Mouse (Mus musculus): ENCODE measurements around the gene Gm29427.
"Not testable (repeated sequence)": the region's sequence is repeated elsewhere in the genome, so short reads cannot be mapped to it uniquely, and the experiment has no call there.

Gene Gm29427

DNA sequence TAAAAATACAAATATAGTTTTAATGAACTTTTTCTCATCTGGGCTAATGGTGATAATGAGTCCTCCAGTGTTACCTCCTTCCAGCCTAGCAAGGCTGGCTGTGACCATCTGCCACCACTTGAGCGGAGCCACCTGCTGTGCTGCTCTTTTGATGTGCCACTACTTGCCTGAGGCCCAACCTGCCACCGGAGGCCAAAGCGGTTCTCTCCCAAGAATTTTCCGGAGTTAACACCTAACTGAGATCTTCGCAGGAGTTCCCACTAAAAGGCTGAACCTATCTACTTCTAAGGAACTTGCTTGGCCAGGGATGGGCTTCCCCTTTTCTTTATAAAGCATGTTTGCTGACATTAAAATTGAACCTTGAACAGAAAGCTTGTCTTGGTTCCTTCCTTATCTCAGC, 56.0 kb downstream of the Gm29427 start:
- not testable (repeated sequence) for DNase-seq (ENCODE audit: low spot score in 2 of 2)

DNA sequence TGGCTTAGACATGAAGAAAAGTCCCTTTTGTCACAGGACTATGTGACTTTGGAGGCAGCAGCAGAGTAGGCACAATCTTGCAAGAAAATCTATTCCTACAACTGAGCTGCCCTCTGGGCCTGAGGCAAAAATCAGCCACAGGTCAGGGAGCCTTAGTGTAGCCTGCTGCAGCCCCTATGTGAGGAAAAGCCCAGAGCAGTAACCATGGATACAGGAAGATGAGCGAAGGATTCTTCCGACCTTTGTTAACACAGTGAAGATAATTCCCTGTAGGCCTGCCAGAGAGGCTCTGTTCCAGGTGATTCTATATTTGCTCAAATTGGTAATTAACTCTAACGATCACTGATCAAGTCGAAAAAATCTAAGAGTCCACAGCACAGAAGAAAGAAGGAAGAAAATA, 71.5 kb downstream of the Gm29427 start:
- no peak for DNase-seq (ENCODE audit: low spot score in 2 of 2)

DNA sequence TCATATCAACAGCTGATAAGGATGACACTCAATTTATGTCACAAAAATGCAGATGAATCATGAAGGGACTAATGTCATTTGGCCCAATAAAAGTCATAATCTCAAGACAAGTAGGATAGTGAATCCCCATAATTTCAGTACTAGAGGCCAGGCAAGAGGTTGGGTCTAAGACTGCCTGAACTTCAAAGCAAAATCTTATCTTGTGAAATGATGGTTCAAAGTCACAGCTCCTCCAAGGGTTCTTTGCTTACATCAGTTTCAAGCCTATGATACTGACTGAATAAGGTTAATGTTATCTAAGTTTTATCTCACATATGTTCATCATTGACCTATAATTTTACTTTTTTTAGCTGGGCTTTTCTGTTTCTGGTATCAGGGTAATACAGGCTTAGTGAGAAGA, 74.6 kb downstream of the Gm29427 start:
- no peak for DNase-seq (ENCODE audit: low spot score in 2 of 2)

DNA sequence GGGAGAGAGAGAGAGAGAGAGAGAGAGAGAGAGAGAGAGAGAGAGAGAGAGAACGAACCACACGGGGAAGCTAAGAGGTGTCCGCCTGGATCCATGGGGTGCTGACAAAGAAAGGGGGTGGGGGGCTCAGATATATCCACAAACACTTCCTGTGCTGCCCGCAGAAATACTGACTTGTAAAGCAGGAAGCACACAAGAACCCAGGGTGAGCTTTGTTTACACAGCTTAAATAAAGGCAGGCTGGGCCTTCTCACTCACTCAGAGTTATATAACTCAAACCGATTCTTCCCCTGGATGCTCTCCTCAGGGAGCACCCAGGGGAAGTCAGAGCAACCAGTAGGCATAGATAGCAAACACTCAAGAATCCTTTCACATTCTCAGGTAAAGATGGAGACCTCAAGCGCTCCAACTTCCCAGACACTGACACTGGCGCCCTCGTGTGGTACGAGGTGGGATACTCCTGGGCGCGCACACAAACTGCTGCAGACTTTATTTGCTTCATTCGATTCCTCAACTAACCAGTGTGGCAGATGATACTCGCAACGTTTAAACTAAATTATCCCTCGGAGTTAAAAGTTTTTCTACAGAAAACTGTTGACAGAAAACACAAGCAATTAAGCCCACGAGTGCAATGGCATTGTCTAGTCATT, 81.7 kb downstream of the Gm29427 start:
- DNase-seq (ENCODE audit: low spot score in 2 of 2) = peak; percentile 5 to 47

DNA sequence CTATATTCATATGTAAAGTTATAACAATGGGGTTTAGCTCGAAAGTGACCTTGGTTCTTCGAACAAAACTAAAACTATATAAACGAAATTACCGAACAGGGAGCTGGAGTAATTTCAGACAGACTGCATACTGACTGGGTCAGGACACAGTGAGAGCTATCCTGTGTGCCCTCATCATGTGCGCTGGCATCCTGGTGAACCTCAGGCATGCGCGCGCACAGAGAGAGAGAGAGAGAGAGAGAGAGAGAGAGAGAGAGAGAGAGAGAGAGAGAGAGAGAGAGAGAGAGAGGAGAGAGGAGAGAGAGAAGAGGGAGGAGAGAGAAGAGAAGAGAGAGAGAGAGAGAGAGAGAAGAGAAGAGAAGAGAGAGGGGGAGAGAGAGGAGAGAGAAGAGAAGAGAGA, 82.3 kb downstream of the Gm29427 start:
- DNase-seq (ENCODE audit: low spot score in 2 of 2) = no peak

DNA sequence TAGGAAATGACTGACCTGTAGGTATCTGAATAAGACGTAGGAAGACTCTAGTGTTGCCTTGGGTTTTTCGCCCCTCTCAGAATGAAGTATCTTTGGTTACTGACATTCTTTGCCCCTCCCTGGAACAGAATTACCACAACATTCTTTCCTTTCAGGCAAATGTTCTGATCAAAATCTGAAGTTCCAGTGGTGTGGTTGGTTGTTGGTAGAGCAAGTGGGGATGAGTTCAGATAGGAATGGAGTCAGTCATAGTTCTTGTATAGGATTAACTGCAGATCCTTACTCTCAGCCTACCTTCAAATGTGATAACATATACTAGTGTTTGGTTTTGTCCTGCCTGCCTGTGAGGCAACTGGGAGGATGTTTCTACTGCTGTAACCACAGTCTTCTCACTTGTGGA, 86.1 kb downstream of the Gm29427 start, which contains the start of gene Zp3r:
TSS of gene Zp3r (minus strand) at position 101 of the 400 bp plus-strand sequence.
- no peak for DNase-seq (ENCODE audit: low spot score in 2 of 2)
